Mouse (Mus musculus): ENCODE measurements around the gene Crybb2.

Gene Crybb2

DNA sequence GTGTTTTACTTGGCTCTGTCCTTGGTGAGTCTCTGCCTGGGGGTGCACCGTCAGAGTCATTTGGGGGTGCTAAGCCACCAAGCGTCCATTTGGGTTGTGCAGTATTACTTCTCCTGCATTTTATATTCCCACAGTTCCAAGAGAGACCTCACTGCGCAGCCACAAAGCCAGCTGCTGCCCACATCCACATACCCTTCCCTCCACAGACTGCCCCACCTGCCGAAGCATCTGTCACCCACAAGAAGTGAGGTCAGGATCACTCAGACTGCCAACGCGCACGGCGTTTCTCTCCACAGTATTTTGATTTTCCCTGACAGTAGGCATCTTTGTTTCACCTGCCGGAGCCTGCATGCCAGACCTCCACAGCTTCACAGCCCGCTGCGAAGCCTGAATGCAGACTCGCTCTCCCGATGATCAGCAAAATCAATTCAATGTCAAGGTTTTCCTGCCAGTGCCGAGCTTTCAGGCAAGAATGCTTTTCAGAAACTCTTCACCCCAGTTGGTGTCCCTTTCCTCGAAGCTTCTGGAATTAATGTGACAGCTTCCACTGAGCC lies 38.6 kb downstream of the Crybb2 start:
- no peak for DNase-seq (ENCODE audit: low read depth, low spot score)

DNA sequence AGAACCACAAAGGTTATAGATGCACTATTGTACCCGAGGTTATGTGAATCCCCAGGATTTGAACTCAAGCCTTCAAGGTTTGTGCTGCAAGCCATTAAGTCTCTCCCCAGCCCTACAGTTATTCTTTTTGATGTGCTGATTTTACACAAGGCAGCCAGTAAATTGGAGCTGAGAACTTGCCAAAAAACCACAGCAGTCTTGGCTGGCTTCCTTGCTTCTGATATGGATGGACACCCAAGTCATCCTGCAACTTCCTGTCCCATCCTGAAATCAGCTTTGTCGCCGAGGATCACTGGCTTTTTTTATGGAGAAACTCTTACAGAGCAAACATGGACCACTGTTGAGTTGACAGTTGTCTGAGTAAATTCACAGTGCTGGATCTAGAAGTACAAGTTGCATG lies 39.8 kb downstream of the Crybb2 start:
- DNase-seq (ENCODE audit: low read depth, low spot score): no peak

DNA sequence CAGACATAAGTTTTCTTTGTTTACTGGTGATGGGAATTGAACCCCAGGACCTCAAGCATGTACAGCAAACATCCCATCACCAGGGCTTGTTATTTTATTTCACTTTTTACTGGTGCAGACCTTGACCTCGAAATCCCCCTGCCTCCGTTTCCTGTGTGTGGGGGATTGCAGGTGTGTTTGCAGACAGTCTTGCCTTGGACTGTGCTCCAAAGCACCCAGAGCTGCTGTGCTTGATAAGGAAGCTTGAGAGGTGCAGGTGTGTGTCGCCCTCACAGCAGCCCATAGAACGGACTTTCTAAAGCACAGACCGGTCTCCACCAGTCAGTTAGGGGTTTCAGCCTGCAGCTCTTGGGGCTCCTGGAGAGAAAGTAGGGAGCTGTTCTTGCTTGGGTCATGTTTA lies 43.2 kb downstream of the Crybb2 start:
- DNase-seq (ENCODE audit: low read depth, low spot score): no peak

DNA sequence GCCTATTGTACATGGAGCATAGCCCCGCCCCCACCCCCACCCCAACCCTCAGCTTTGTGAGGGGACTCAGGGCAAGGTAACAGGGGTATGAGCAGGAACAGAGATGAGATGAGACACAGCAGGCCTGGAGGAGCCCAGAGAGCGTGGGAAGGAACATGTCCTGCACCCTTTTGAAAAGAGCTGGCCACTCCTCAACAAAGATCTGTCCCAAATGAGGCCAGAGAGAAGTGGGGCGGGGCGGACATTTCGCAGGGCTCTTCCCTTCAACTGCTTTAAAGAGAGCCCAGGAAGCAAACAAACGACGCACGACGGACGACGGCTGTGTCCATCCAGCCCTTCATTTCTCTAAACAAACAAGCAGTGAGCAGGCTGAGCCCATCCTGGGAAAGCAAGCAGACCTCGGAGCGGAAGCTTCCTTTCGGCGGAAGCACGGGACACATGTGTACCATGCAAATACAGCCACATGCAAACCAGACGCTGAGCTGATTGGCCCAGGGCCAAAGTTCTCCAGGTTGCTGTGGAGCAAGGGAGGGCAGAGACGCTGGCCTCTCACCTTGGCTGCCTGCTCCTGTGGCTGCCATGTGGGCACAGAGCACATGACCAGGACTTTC lies 45.7 kb downstream of the Crybb2 start:
- no peak for DNase-seq (ENCODE audit: low read depth, low spot score)

DNA sequence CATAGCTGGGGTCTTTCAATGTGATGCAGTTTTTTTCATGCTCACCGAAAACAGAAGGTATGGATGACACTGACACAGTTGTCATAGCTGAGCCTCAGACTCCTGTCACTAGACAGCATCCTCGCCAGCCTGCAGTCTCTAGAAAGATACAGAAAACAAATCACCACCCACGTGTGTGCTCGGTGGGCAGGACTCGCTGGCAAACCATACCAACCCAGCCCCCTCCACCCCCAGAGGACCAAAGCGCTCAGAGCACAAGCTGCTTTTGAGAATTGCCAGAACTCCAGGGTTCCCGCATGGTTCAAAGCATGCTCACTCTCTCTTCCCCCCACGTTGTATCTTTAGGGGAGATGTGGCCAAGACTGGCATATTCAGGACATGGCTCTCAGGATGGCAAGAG lies 51.7 kb downstream of the Crybb2 start:
- DNase-seq (ENCODE audit: low read depth, low spot score): no peak

DNA sequence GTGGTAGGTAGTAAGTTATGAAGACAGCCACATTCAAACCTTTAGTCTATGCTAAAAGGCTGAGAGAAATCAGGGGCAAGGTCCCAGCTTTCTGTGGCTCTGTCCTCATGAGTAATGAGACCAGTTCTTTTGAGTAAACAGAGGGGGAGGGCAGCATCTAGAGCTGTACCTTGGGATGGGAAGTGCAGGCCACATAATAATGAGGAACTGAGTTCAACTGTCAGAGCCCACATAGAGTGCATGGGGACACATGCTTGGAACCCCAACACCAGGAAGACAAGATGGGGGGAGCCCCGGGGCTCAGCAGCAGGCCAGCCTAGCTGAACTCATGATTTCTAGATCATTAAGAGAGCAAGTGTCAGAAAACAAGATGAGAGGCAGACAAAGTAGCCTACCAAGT lies 52.9 kb downstream of the Crybb2 start:
- no peak for DNase-seq (ENCODE audit: low read depth, low spot score)

DNA sequence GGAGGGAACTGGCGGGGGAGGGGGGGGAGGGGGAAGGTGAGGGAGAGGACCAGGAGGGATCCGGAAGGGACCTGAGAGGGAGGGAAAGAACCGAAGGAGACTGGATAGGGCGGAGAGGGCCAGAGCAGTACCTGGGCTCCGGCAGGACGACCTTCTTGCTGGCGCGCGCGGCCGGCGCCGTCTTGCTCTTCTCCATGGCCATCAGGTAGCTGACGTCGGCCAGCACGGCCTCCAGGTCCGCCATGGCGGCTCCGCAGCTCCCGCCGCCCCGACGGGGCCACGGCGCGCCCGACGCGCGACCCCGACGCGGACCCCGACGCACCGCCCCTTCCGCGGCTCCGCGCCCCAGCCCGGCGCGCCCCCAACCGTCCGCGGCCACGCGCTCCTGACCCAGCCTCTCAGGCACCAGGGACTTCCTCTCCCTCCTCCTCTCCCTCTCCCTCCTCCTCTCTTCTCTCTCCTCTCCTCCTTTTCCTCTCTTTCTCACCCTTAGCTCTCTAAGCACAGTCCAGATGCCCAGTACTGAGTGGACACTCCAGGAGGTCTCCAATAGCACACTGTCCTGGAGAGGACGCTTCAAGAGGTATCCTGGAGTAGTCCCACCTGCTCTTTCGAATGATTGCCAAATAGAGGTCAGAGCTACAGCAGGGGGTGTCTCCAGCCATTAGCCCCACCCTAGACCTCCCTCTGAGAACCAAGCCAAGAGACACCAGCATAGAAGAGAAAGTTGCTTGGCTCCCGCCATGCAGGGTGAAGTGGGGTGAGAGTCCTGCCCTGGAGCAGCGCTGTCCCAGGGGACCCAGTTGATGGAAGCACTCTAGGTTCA lies 54.5 kb downstream of the Crybb2 start, which contains the start of gene Grk3:
Gene Grk3, minus strand, starts transcription at position 556 of the 826 bp plus-strand sequence.
- no peak for DNase-seq (ENCODE audit: low read depth, low spot score)

DNA sequence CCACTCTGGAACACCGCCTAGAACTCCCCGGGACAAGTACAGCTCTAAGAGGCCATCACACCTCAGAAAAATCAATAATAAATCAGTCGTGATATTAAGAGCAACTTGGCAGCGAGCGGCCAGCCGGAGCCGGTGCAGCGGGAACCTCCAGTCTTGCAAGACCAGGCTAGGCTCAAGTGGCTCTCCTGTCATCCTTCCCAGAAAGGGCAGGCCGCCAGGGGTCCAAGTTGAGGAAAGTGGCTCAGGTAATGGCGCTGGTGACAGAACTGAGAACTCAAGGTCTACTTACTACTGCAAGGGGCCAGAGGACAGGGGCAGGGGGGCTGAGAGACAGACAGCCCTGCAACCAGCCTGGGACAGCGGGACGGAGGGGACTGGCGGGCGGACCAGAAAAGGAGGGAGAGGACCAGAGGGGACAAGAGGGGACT lies 55.1 kb downstream of the Crybb2 start:
- DNase-seq (ENCODE audit: low read depth, low spot score): no peak

DNA sequence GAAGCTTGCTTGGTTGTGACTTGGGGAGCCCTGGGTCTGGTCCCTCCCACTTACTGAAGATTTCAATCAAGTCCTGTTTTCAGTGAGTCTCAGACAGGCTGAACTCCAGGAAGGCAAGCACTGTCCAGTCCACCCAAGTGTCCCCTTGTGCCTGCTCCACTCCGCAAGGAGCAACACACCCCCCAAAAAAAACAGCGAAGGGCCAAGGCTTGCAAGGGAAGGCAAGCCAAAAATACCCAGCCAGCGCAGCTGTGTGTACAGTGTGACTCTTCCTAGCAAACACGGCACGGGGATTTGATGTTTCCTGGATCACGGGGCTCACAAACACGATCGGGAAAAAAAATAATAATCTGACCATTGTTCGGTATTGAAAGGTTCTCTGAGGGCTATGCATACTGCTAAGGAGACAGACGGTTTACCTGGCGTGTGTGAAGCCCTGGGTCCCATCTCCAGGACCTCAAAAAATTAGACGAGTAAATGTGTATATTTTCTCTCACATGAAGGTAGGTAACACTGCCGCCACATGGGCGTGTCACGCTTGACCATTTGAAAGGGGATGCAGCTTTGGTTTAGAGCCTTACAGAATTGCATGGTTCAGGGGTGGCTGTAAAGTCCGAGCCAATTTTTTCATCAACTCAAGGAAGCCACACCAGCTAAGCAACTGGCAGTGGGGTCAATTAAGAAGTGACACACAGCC lies 55.7 kb downstream of the Crybb2 start:
- DNase-seq (ENCODE audit: low read depth, low spot score): no peak

DNA sequence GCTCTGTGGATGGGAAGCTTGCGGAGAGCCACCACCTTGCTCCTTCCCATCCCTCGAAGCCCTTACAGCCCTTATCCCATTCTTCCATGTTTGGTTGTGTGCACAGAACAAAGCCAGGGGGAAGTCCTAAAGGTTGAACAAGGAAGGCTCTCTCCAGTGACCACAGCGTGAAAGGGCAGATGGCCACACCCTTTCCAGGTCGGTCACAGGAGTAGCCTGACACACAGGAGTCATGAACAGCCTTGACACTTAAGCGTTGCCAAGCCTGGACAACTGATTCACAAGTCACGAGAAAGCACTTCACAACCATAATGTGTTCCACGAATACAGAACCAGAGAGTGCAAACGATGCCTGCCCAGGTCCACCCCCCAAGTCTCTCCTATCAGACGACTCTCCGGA lies 58.0 kb downstream of the Crybb2 start:
- no peak for DNase-seq (ENCODE audit: low read depth, low spot score)

DNA sequence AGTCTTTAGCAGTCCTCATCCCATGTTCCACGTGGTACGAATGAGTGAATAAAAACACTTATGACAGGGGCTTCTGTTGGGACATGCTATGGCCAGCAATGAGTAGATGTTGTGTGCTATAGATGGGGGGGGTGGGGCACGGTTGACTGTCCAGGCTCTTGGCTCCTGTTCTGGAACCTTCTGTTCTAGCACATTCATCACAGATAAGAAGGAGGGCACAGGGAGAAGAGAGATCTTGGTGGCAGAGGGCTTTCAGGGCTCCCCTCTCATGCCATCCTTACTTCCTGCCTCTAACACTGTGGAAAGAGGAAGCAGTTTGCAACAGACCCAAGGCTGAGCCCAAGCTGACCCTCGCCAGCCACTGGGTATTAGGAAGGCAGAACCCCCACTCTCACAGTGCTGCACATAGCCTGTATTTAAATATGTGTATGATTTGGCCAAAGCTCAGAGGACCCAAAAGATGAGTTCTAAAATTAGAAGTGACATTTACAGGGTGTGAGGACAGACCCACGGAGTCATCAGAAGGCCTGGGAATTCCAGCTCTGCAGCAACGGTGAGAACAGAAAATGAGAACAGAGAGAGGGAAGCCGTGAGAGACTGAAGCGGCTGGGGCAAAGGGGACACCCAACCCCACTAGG lies 60.6 kb downstream of the Crybb2 start:
- no peak for DNase-seq (ENCODE audit: low read depth, low spot score)

DNA sequence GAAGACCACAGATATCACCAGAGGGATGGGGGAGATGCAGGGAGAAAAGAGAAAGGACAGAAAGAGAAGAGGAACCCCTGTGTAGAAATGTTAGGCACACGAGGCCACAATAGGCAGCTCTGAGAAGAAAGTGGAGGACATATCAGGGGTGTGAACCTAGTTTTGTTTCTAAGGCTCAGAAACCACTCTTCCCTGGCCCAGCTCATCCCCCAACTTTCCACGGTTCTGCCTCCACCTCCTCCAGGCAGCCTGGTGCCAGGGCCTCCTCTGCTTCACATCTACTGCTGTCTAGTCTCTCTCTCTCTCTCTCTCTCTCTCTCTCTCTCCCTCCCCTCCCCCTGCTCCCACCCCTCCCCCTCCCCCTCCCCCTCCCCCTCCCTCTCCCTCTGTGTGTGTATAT lies 61.4 kb downstream of the Crybb2 start:
- no peak for DNase-seq (ENCODE audit: low read depth, low spot score)
